In the genomic region with DNA sequence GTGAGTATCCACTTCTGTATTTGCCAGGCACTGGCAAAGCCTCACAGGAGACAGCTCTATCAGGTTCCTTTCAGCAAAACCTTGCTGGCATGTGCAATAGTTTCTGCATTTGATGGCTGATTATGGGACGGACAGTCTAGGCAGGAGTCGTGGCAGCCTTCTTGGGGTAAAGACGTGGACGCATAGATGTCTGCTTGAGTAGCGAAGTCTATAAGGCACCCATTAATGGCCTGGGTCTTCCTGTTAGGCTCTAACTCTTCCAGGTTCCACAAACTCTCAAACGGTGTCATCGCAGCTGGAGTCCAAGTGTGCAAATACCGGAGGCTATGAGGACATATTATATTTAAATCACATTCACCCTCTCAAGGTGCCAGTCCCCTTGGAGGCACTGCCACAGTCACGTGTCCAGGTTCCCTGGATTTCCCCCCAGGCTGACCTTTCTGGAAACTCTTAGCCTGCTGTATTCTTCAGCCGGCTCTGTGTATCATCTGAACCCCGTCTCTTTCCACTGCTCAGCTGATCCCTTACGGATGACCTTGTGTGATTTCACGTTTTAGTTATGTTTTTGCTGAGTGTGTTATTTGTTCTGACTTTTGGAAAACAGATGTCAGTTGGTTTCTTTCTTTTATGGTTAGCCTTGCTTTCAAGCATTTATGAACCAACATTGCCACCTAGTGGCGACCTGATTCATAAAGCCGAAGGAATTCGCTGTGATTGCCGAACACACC, we compare ENCODE assay signal across 8 mouse cellular contexts.
DNase-seq lines count a peak whose midpoint lies in the region; ATAC-seq and TF ChIP-seq lines count a peak whose summit lies in the region.

No protein-coding gene starts in this region.

- intact Hi-C loops in gastrocnemius, postnatal 14 days (cut with DNase I; ENCODE audit: low total_unique reads) = no loop called here
- intact Hi-C loops in left cerebral cortex, adult 2 months (cut with DNase I) = loop anchor here (5.0 kb wide), 1 partner anchor 1805 kb away; no protein-coding TSS in a partner anchor

- H3K36me3 ChIP-seq in midbrain, embryonic 12.5 days = no peaks in the 10 kb centered on the region

- TF ChIP-seq CTCF in cortical plate, adult 2 months (IDR thresholded peaks at IDR 0.05; ENCODE audit: extremely low read depth, insufficient read depth, low read length) = peak; percentile 61; the same call in 1 of the 2 replicates
- peak; percentile 76 for TF ChIP-seq CTCF in left cerebral cortex, adult 2 months (IDR thresholded peaks at IDR 0.05)

- 60% methylated on average over 17 of the region's 17 CpGs for WGBS in midbrain, embryonic 12.5 days

- peak; percentile 71 for ATAC-seq in inflammation-experienced regulatory T-cells, adult 6 months
- peak; percentile 61 for ATAC-seq in midbrain, embryonic 12.5 days (ENCODE audit: low FRiP score, low read depth)

- TF ChIP-seq POLR2A in cortical plate, adult 2 months (IDR thresholded peaks at IDR 0.05; ENCODE audit: extremely low read depth, insufficient read depth, low read length) = no peak

- no peak overlapping the region for H3K9ac ChIP-seq in midbrain, embryonic 12.5 days (replicated peaks)

- peak; percentile 71 to 90 for DNase-seq in heart, adult 18-20 months
- DNase-seq in heart, adult 11 months = no peak
- DNase-seq in gastrocnemius, postnatal 14 days = peak; percentile 71
- DNase-seq in left cerebral cortex, adult 2 months (ENCODE audit: extremely low spot score in 1 of 2, low spot score in 2 of 2) = peak; percentile 70 to 82
- peak; percentile 19 for DNase-seq in spleen, adult 12 weeks (ENCODE audit: low spot score)

- no peaks in the 10 kb centered on the region for H3K9me3 ChIP-seq in midbrain, embryonic 12.5 days

- H3K4me2 ChIP-seq in midbrain, embryonic 12.5 days (replicated peaks) = peak overlapping the region; percentile 50

- H3K4me1 ChIP-seq in cortical plate, adult 2 months (ENCODE audit: control insufficient read depth, insufficient read depth, low read length) = no peaks in the 10 kb centered on the region
- 0 out of 2 replicates have a peak, but pooled peaks cover 2% of the 10 kb centered on the region for H3K4me1 ChIP-seq in midbrain, embryonic 12.5 days

- H3K27me3 ChIP-seq in midbrain, embryonic 12.5 days = no peaks in the 10 kb centered on the region

- H3K27ac ChIP-seq in cortical plate, adult 2 months (ENCODE audit: insufficient read depth, low read length) = no peak overlapping the region
- H3K27ac ChIP-seq in left cerebral cortex, adult 2 months = no peak overlapping the region
- H3K27ac ChIP-seq in midbrain, embryonic 12.5 days (replicated peaks) = no peak overlapping the region

- H3K4me3 ChIP-seq in cortical plate, adult 2 months (ENCODE audit: insufficient read depth, low read length) = no peak overlapping the region
- no peak overlapping the region for H3K4me3 ChIP-seq in left cerebral cortex, adult 2 months
- H3K4me3 ChIP-seq in midbrain, embryonic 12.5 days = peak overlapping the region; percentile 25; the same call in 1 of the 2 replicates
